Mouse (Mus musculus) testis, postnatal 14 days (tissue): Measurements from ENCODE around the gene Olfr1371.
A peak's percentile ranks its signal among the peaks of the same experiment; 100 is the strongest.
"Not testable (repeated sequence)": the region's sequence is repeated elsewhere in the genome, so short reads cannot be mapped to it uniquely, and the experiment has no call there.

Source experiments
- DNase-seq: peaks from one replicate; pipeline ENCODE4 v3.0.0; 2021; ENCODE audit warnings: low spot score

Olfr1371 gene

GRCm38 (mm10) chr11:52225986-52226599 is 12.3 kb upstream of the Olfr1371 start:
- no peak for DNase-seq

GRCm38 (mm10) chr11:52223968-52224682 is 10.3 kb upstream of the Olfr1371 start:
- DNase-seq: peak; percentile 40

DNA sequence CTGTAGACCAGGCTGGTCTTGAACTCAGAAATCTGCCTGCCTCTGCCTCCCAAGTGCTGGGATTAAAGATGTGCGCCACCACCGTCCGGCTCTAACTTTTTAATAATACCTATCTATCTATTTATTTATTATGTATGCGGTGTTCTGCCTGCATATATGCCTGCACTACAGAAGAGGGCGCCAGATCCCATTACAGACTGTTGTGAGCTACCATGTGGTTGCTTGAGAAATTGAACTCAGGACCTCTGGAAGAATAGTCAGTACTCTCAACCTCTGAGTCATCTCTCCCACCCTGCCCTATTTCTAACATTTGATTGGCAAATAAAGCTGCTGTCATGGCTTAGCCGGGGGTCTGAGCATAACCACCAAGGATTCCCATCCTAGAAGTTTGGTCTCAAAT is 9.1 kb upstream of the Olfr1371 start:
- no peak for DNase-seq

- not testable (repeated sequence) for DNase-seq
These were observed 8.1 kb upstream of the Olfr1371 start for GRCm38 (mm10) chr11:52221921-52222320.

GRCm38 (mm10) chr11:52220282-52220681 is 6.5 kb upstream of the Olfr1371 start:
- no peak for DNase-seq

GRCm38 (mm10) chr11:52196496-52197023 is 17.2 kb downstream of the Olfr1371 start:
- not testable (repeated sequence) for DNase-seq

- DNase-seq: not testable (repeated sequence)
These were observed 33.1 kb downstream of the Olfr1371 start for GRCm38 (mm10) chr11:52180651-52181050.

DNA sequence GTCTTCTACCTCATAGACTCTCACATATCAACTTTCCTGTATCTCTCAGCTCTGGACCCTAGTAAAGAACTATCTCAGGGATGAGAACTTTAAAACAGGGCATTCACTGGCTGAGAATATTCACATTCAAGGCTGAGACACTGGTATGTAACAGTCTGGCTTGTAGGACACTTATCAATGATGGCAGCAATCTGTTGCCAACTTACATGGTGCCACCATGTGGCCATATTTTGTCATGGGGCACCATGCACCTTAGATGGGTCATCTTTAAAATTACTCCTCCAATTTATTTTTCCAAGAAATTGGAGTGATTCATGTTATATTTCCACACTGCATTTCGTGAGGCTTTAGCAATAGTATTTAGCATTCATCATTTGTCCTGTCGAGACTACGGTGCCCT is 33.9 kb downstream of the Olfr1371 start:
- DNase-seq: not testable (repeated sequence)

DNA sequence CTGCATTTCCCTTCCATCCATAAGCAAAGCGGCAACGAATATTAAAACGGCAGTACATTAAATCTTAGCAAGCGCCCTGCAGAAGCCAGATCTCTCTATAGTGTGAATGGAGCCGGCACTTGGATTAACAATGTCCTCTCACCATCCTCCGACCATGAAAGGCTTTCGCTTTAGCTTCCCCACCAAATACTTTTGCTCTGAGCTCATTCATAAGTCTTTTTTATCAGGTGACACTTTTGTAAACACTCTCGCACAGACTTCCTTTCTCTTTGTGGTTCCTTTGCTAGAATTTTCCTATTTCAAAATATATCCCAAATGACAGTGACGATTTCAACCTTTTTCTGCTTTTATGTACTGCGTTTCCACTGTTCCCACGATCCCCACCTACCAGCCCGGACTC is 45.3 kb downstream of the Olfr1371 start:
- DNase-seq: no peak

GRCm38 (mm10) chr11:52167901-52168302 is 45.9 kb downstream of the Olfr1371 start:
- DNase-seq: not testable (repeated sequence)

DNA sequence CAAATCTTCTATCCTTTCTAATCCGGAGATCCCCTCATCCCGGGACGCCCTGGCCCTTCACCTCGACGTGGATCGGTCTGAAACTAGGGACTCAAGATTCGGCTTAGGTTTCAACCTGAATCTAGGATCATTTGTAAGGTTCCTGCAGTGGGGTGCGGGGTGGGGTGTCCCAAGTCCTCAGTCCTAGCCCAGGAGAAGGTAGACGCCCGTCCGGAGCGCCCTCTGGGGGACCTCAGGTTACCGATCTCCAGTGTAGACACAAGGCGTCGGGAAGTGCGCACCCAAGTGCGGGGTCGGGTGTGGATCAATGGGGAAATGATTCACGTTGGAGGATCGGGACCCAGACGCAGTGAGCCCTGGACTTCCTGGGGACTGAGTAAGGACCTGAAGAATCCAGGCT is 46.7 kb downstream of the Olfr1371 start:
- DNase-seq: no peak

DNA sequence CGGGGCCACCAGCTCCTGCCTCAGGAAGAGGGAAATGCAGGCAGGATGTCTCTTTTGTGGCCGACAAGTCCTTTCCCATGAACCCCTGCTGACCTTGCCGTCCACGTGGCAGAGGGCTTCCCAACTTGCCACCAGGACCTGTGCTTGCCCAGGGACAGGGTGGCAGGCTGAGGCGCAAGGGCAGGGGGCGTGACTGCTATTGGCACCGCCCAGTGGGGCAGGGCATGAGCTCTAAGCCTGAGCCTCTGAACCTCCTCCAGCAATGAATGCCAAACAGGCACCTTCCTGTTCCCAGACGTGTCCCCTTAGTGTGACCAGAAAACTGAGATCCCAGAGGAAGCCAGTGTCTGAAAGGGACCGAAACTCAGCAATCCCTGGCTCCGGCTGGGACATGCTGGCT is 49.9 kb downstream of the Olfr1371 start:
- no peak for DNase-seq
